Mouse (Mus musculus): ENCODE measurements at regions not wholly inside any gene's neighbourhood (a gene's known extent, or its start where the extent isn't known, plus 50 kb on each side); places are given as distances from the start of the nearest gene placed in this dataset.

GRCm38 (mm10) chr14:111008172-111008571 is 253.2 kb upstream of the Slitrk6 start:
- DNase-seq (ENCODE audit: low read depth, low spot score) = peak; percentile 2
